Mouse (Mus musculus) embryonic fibroblast, embryonic 13.5 days (primary cell): ENCODE measurements around the gene Med24.

Experiments
- CTCF ChIP-seq: IDR thresholded peaks from 2 replicates; pipeline ENCODE4 v1.5.1; 2011; ENCODE audit warnings: mild to moderate bottlenecking, control low read depth, low read length, moderate library complexity, borderline replicate concordance; ENCODE audit not compliant: insufficient read depth
- POLR2A ChIP-seq: IDR thresholded peaks from 2 replicates; pipeline ENCODE4 v1.6.1; 2011; ENCODE audit warnings: low read depth, mild to moderate bottlenecking, control low read depth, low read length, moderate library complexity

GRCm38 (mm10) chr11:98695408-98695807 is 33.8 kb downstream of the Med24 start:
- TF ChIP-seq CTCF (no peak), POLR2A (no peak)
